Mouse (Mus musculus) midbrain, embryonic 10.5 days (tissue): Measurements from ENCODE around the gene Fzr1. TPM values are rescaled to one million over a fixed set of nuclear protein-coding genes. Genes with fewer than 3 reads are reported as not detected.

Experiments
- DNase-seq: peaks from one replicate; pipeline ENCODE4 v3.0.0-alpha.2; 2017; ENCODE audit warnings: low spot score
- H3K27ac ChIP-seq: fragments of 300-500 bp; sonication (generic); replicated peaks from 2 replicates; pipeline ENCODE4 v1.5.1; 2016; ENCODE audit warnings: mild to moderate bottlenecking
- H3K27me3 ChIP-seq: fragments of 300-500 bp; sonication (generic); 2 replicates; pipeline ENCODE4 v1.6.1; 2016; ENCODE audit warnings: low read depth, mild to moderate bottlenecking; ENCODE audit not compliant: poor library complexity, severe bottlenecking
- H3K36me3 ChIP-seq: fragments of 300-500 bp; sonication (generic); 2 replicates; pipeline ENCODE4 v1.6.1; 2016; ENCODE audit warnings: mild to moderate bottlenecking, moderate library complexity
- H3K4me1 ChIP-seq: fragments of 300-500 bp; sonication (generic); 2 replicates; pipeline ENCODE4 v1.6.1; 2016
- H3K4me3 ChIP-seq: fragments of 300-500 bp; sonication (generic); 2 replicates; pipeline ENCODE4 v1.5.1; 2016; ENCODE audit warnings: mild to moderate bottlenecking, moderate library complexity
- H3K9me3 ChIP-seq: fragments of 300-500 bp; sonication (generic); replicated peaks from 2 replicates; pipeline ENCODE4 v1.6.1; 2016; ENCODE audit warnings: mild to moderate bottlenecking
- WGBS: fragments of 180-500 bp; shearing (Covaris S2); methylation state at CpG from one replicate; pipeline ENCODE4 v1.1.7; 2016; 5-methylcytosine and 5-hydroxymethylcytosine counted together
- polyA plus RNA-seq: library from polyadenylated mRNA; unstranded; fragments of >200 nt; fragmentation: Nextera tagmentation; extraction: Ambion mirVana; gene quantifications from 2 replicates; pipeline ENCODE4 v1.2.1, GENCODE M21; 2016

The Fzr1 gene
- polyA plus RNA-seq, 1 experiment from 2014 or later: 138 TPM

- peak overlapping the region; percentile 37 for H3K4me3 ChIP-seq
- no peaks in the 10 kb centered on the region for H3K9me3 ChIP-seq
- no peaks in the 10 kb centered on the region for H3K36me3 ChIP-seq
- peak; percentile 68 for DNase-seq
- 37% methylated on average over 19 of the region's 19 CpGs for WGBS
- peaks cover 77% of the 10 kb centered on the region for H3K27me3 ChIP-seq
- H3K4me1 ChIP-seq: peaks cover 41% of the 10 kb centered on the region
- H3K27ac ChIP-seq: peak overlapping the region; percentile 86
These were observed 42.6 kb downstream of the Fzr1 start for GRCm38 (mm10) chr10:81335393-81336340.

DNA sequence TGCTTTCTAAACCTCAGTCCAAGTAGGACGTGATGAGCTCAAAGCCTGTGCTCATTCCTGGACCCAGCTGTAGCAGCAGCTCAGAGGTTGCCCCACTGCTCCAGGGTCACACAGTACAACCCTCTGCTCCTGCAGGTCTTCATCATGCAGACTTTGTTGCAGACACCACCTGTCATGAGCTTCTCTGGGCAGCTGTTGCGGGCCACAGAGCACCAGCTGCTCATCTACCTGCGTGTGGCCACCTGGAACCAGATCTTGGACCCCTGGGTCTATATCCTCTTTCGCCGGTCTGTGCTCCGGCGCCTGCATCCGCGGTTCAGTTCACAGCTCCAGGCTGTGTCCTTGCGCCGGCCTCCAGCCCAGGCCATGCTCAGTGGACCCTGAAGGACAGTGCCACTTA, 44.0 kb downstream of the Fzr1 start:
- Histone ChIP-seq H3K4me1 (peaks cover 47% of the 10 kb centered on the region), H3K36me3 (0 out of 2 replicates have a peak, but pooled peaks cover 1% of the 10 kb centered on the region), H3K27me3 (peaks cover 76% of the 10 kb centered on the region), H3K27ac (peak overlapping the region; percentile 86), H3K9me3 (no peaks in the 10 kb centered on the region), H3K4me3 (no peak overlapping the region; the same call in 1 of the 2 replicates)
- no peak for DNase-seq
- 62% methylated on average over 11 of the region's 11 CpGs for WGBS

DNA sequence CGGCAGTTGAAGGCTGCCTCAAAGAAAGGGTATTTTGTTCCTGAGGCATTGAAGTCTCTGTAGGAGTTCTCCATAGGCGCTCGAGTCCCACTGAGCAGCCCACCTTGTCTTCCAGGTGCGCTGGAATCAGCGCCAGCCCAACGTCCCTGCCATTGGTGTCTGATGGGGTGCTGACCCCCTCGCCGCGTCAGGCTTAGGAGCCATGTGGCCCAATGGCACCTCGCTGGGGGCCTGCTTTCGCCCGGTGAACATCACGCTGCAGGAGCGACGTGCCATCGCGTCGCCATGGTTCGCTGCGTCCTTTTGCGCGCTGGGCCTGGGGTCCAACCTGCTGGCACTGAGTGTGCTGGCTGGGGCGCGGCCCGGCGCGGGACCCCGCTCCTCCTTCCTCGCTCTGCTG, 46.0 kb downstream of the Fzr1 start:
- Histone ChIP-seq H3K4me1 (peaks cover 62% of the 10 kb centered on the region), H3K4me3 (peak overlapping the region; percentile 36), H3K27ac (peak overlapping the region; percentile 61), H3K36me3 (peaks cover 16% of the 10 kb centered on the region), H3K27me3 (peaks cover 60% of the 10 kb centered on the region), H3K9me3 (no peaks in the 10 kb centered on the region)
- no peak for DNase-seq
- 13% methylated on average over 29 of the region's 29 CpGs for WGBS

DNA sequence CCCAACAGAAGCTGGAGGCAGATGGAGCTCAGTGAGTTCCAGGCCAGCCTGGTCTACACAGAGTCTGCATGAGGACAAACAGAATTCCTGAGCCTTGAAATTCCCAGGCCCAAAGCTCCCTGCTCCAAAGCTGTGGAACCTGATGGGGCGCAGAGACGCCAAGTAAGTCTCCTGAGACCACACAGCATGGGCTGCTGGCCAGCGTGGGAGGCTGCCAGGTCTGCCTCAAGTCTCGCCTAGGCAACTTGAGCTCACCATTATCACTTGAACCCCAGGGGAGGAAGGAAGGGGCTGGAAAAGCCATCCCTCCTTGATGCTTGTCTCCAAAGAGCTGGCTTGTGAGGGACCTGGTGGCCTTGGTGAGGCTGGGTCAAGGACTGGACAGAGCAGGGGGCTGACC, 48.3 kb downstream of the Fzr1 start:
- Histone ChIP-seq H3K27me3 (peaks cover 47% of the 10 kb centered on the region), H3K9me3 (no peaks in the 10 kb centered on the region), H3K27ac (peak overlapping the region; percentile 33; the same call in 1 of the 2 replicates), H3K4me3 (no peak overlapping the region), H3K36me3 (peaks cover 39% of the 10 kb centered on the region), H3K4me1 (peaks cover 52% of the 10 kb centered on the region)
- 71% methylated on average over 4 of the region's 4 CpGs for WGBS
- no peak for DNase-seq

- H3K4me1 ChIP-seq: peaks cover 45% of the 10 kb centered on the region
These were observed 48.9 kb downstream of the Fzr1 start for GRCm38 (mm10) chr10:81329194-81329975.

GRCm38 (mm10) chr10:81328386-81328785, 49.9 kb downstream of the Fzr1 start, which contains the start of gene Tbxa2r:
TSS of gene Tbxa2r (plus strand) at chr10:81328731.
- H3K4me1 ChIP-seq: peaks cover 42% of the 10 kb centered on the region
- WGBS: 26% methylated on average over 10 of the region's 10 CpGs
- peak within 1 kb of the TSS; percentile 11; the same call in 1 of the 2 replicates for H3K4me3 ChIP-seq
- peaks cover 32% of the 10 kb centered on the region for H3K27me3 ChIP-seq
- DNase-seq: no peak
- H3K36me3 ChIP-seq: peaks cover 55% of the 10 kb centered on the region
- H3K9me3 ChIP-seq: no peaks in the 10 kb centered on the region
- peak within 1 kb of the TSS; percentile 47 for H3K27ac ChIP-seq

More at GRCm38 (mm10) chr10:81329194-81329975, 48.9 kb downstream of the Fzr1 start:
- Histone ChIP-seq H3K27ac (peak overlapping the region; percentile 33; the same call in 1 of the 2 replicates), H3K27me3 (peaks cover 41% of the 10 kb centered on the region), H3K36me3 (peaks cover 45% of the 10 kb centered on the region), H3K9me3 (no peaks in the 10 kb centered on the region), H3K4me3 (0 out of 2 replicates have a peak overlapping the region, but pooled peaks have one; percentile 1)
- WGBS: 79% methylated on average over 10 of the region's 10 CpGs
- no peak for DNase-seq

DNA sequence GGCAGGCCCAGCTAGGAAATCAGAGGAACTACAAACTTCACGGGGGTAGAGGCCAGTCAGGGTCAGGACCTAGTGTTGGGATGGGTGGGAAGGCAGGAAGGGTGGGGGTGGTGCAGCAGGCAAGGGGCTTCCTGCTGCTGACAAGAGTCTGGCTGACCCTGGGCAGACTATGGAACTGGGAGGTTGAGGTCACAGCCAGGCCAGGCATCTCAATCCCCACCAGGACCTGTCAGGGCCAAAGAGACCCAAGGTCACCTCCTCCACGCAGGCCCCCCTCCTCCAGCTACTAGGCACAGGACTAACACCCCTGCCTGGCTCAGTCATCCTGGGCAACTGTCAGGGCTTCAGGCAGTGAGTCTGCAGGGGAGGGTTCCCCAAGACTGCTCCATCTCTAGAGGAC, 50.4 kb downstream of the Fzr1 start:
- Histone ChIP-seq H3K4me3 (peak overlapping the region; percentile 11; the same call in 1 of the 2 replicates), H3K27me3 (peaks cover 28% of the 10 kb centered on the region), H3K36me3 (peaks cover 60% of the 10 kb centered on the region), H3K9me3 (no peaks in the 10 kb centered on the region), H3K27ac (peak overlapping the region; percentile 47), H3K4me1 (peaks cover 40% of the 10 kb centered on the region)
- WGBS: 58% methylated on average over 2 of the region's 2 CpGs
- DNase-seq: no peak

- Histone ChIP-seq H3K9me3 (no peaks in the 10 kb centered on the region), H3K27me3 (peaks cover 17% of the 10 kb centered on the region), H3K36me3 (peaks cover 69% of the 10 kb centered on the region), H3K4me1 (peaks cover 40% of the 10 kb centered on the region), H3K4me3 (no peak overlapping the region), H3K27ac (no peak overlapping the region; the same call in 1 of the 2 replicates)
- WGBS: 81% methylated on average over 6 of the region's 6 CpGs
- DNase-seq: no peak
These were observed 51.5 kb downstream of the Fzr1 start for GRCm38 (mm10) chr10:81326858-81327257.

DNA sequence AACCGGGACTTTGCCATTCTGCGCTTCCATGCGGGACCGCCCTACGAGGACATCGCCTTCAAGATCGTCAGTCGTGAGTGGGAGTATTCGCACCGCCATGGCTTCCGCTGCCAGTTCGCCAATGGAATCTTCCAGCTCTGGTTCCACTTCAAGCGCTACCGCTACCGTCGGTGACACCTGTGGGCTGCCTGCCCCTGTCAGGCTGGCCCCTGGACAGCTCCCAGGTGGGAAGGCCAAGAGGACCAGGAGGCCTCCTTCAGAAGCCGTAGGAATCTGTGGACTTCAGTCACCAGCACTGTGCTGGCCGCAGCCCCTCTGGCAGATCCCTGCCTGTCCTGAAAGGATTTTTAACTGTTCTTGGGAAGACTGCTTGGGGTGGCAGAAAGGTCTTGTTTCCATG, 52.5 kb downstream of the Fzr1 start:
- Histone ChIP-seq H3K36me3 (peaks cover 69% of the 10 kb centered on the region), H3K27me3 (peaks cover 8% of the 10 kb centered on the region; the same call in 1 of the 2 replicates), H3K9me3 (no peaks in the 10 kb centered on the region), H3K4me3 (no peak overlapping the region), H3K27ac (no peak overlapping the region), H3K4me1 (peaks cover 45% of the 10 kb centered on the region)
- no peak for DNase-seq
- WGBS: 97% methylated on average over 18 of the region's 18 CpGs

- H3K27me3 ChIP-seq: peaks cover 2% of the 10 kb centered on the region; the same call in 1 of the 2 replicates
- peaks cover 69% of the 10 kb centered on the region for H3K36me3 ChIP-seq
- no peak for DNase-seq
- H3K27ac ChIP-seq: no peak overlapping the region
- H3K9me3 ChIP-seq: no peaks in the 10 kb centered on the region
- H3K4me1 ChIP-seq: peaks cover 44% of the 10 kb centered on the region
- WGBS: 96% methylated on average over 21 of the region's 21 CpGs
- H3K4me3 ChIP-seq: no peak overlapping the region
These were observed 53.1 kb downstream of the Fzr1 start for GRCm38 (mm10) chr10:81325176-81325575.

- WGBS: 96% methylated on average over 18 of the region's 18 CpGs
- Histone ChIP-seq H3K4me1 (peaks cover 43% of the 10 kb centered on the region), H3K9me3 (no peaks in the 10 kb centered on the region), H3K27me3 (no peaks in the 10 kb centered on the region), H3K36me3 (peaks cover 66% of the 10 kb centered on the region), H3K4me3 (peak overlapping the region; percentile 20; the same call in 1 of the 2 replicates), H3K27ac (no peak overlapping the region)
- no peak for DNase-seq
These were observed 54.4 kb downstream of the Fzr1 start for GRCm38 (mm10) chr10:81323791-81324530.
